Mouse (Mus musculus): ENCODE results near the gene Orc3. TPM values are rescaled to one million over a fixed set of nuclear protein-coding genes. Genes with fewer than 3 reads are reported as not detected.
A peak's percentile ranks its signal among the peaks of the same experiment; 100 is the strongest.

Gene Orc3
- polyA plus RNA-seq, 1 experiment from 2014 or later = 92.3 TPM

GRCm38 (mm10) chr4:34629956-34630355 is 15.2 kb upstream of the Orc3 start:
- Histone ChIP-seq H3K27ac (no peak overlapping the region), H3K4me1 (no peaks in the 10 kb centered on the region), H3K9me3 (replicated peaks) (no peaks in the 10 kb centered on the region), H3K36me3 (peaks cover 74% of the 10 kb centered on the region), H3K9ac (no peak overlapping the region), H3K4me2 (no peak overlapping the region), H3K4me3 (replicated peaks) (no peak overlapping the region), H3K27me3 (no peaks in the 10 kb centered on the region)
- no peak for ATAC-seq (replicated peaks; ENCODE audit: low FRiP score)
- 85% methylated on average over 1 of the region's 1 CpGs for WGBS

DNA sequence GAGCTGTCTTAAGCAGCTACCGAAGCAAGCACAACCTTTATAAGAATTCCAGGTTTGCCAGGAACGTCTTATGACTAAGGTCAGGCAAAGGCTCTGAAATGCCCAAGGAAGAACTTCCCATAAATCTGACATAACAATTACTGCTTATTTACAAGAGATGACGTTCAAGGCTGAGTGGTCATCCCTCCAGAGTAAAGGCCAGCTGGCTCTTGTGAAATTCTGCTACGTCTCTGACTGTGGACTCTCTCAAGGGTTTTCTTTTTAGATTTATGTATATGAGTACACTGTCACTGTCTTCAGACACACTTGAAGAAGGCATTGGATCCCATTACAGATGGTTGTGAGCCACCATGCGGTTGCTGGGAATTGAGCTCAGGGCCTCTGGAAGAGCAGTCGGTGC is 11.7 kb upstream of the Orc3 start:
- no peak overlapping the region for H3K9ac ChIP-seq
- no peak overlapping the region for H3K4me3 ChIP-seq (replicated peaks)
- no peak for ATAC-seq (replicated peaks; ENCODE audit: low FRiP score)
- no peak overlapping the region for H3K4me2 ChIP-seq
- H3K27ac ChIP-seq = no peak overlapping the region
- no peaks in the 10 kb centered on the region for H3K4me1 ChIP-seq
- H3K27me3 ChIP-seq = no peaks in the 10 kb centered on the region
- WGBS = 81% methylated on average over 6 of the region's 6 CpGs
- no peaks in the 10 kb centered on the region for H3K9me3 ChIP-seq (replicated peaks)
- peaks cover 74% of the 10 kb centered on the region for H3K36me3 ChIP-seq

- WGBS = 84% methylated on average over 4 of the region's 4 CpGs
Measured at GRCm38 (mm10) chr4:34625556-34625955, 10.8 kb upstream of the Orc3 start.

DNA sequence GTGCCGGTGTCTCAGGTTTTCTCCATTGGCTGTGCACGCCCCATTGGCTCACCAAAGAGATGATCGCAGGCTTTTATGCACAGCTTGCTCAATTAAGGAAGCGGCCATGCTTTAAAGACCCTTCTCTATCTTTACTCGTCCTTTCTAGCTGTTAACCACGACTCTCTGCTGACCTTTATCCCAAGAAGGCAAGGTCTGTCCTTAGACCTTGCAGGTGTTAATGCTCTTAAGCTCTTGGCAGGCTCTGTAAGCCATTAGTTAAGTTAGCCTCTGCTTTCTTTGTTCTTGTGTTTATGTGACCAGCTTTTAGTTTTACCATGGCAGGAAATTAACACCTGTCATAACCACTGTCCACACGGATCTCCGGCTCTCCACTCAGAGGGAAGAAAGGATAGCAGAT is 1.4 kb upstream of the Orc3 start:
- H3K36me3 ChIP-seq = peaks cover 5% of the 10 kb centered on the region; the same call in 1 of the 2 replicates
- peak overlapping the region; percentile 85 for H3K9ac ChIP-seq
- no peaks in the 10 kb centered on the region for H3K9me3 ChIP-seq (replicated peaks)
- no peaks in the 10 kb centered on the region for H3K27me3 ChIP-seq
- WGBS = 56% methylated on average over 8 of the region's 8 CpGs
- H3K27ac ChIP-seq = peak overlapping the region; percentile 96; the same call in 1 of the 2 replicates
- H3K4me1 ChIP-seq = peaks cover 26% of the 10 kb centered on the region
- H3K4me2 ChIP-seq = peak overlapping the region; percentile 81
- peak overlapping the region; percentile 89 for H3K4me3 ChIP-seq (replicated peaks)
- no peak for ATAC-seq (replicated peaks; ENCODE audit: low FRiP score)

More at GRCm38 (mm10) chr4:34625556-34625955, 10.8 kb upstream of the Orc3 start:
- no peaks in the 10 kb centered on the region for H3K27me3 ChIP-seq
- no peak overlapping the region for H3K4me2 ChIP-seq
- H3K4me1 ChIP-seq = no peaks in the 10 kb centered on the region
- no peak for ATAC-seq (replicated peaks; ENCODE audit: low FRiP score)
- H3K9me3 ChIP-seq (replicated peaks) = no peaks in the 10 kb centered on the region
- no peak overlapping the region for H3K4me3 ChIP-seq (replicated peaks)
- peaks cover 67% of the 10 kb centered on the region for H3K36me3 ChIP-seq
- H3K9ac ChIP-seq = no peak overlapping the region
- H3K27ac ChIP-seq = no peak overlapping the region

GRCm38 (mm10) chr4:34615303-34615702 is 559 bp upstream of the Orc3 start:
- peaks cover 5% of the 10 kb centered on the region; the same call in 1 of the 2 replicates for H3K36me3 ChIP-seq
- no peaks in the 10 kb centered on the region for H3K9me3 ChIP-seq (replicated peaks)
- peak overlapping the region; percentile 96 for H3K27ac ChIP-seq
- H3K4me2 ChIP-seq = peak overlapping the region; percentile 81
- peaks cover 26% of the 10 kb centered on the region for H3K4me1 ChIP-seq
- WGBS = under 1% methylated on average over 13 of the region's 13 CpGs
- H3K4me3 ChIP-seq (replicated peaks) = peak overlapping the region; percentile 89
- H3K9ac ChIP-seq = peak overlapping the region; percentile 85
- H3K27me3 ChIP-seq = no peaks in the 10 kb centered on the region
- ATAC-seq (replicated peaks; ENCODE audit: low FRiP score) = peak; percentile 40; the same call in 1 of the 2 replicates

- WGBS = 44% methylated on average over 6 of the region's 6 CpGs
- peak overlapping the region; percentile 89 for H3K4me3 ChIP-seq (replicated peaks)
Measured at GRCm38 (mm10) chr4:34613571-34614145, 1.1 kb downstream of the Orc3 start.

DNA sequence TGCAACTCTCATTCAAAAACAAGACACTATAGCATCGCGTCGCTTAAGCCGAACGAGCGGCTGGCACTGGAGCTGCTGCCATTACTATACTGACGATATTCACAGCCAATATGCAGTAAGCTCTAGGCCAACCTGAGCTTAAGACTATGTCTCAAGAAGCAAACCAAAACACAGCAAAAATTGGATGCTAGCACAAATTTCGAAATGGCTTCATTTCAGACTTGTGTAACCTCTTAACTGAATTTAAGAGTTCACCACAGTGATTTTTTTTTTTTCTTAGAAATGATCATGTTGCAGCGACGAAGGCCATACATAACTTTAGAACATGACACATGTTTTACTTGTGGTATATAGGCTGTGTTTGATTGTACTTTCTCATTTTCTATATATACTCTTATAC is 8.1 kb downstream of the Orc3 start:
- peaks cover 65% of the 10 kb centered on the region for H3K36me3 ChIP-seq
- no peak for ATAC-seq (replicated peaks; ENCODE audit: low FRiP score)
- H3K27ac ChIP-seq = no peak overlapping the region
- WGBS = 96% methylated on average over 10 of the region's 10 CpGs
- H3K27me3 ChIP-seq = no peaks in the 10 kb centered on the region
- H3K4me1 ChIP-seq = no peaks in the 10 kb centered on the region
- H3K9me3 ChIP-seq (replicated peaks) = no peaks in the 10 kb centered on the region
- H3K9ac ChIP-seq = no peak overlapping the region
- H3K4me3 ChIP-seq (replicated peaks) = no peak overlapping the region
- no peak overlapping the region for H3K4me2 ChIP-seq

More at GRCm38 (mm10) chr4:34613571-34614145, 1.1 kb downstream of the Orc3 start:
- no peaks in the 10 kb centered on the region for H3K9me3 ChIP-seq (replicated peaks)
- ATAC-seq (replicated peaks; ENCODE audit: low FRiP score) = no peak
- peak overlapping the region; percentile 81 for H3K4me2 ChIP-seq
- peaks cover 12% of the 10 kb centered on the region for H3K36me3 ChIP-seq
- peaks cover 26% of the 10 kb centered on the region for H3K4me1 ChIP-seq
- peak overlapping the region; percentile 85 for H3K9ac ChIP-seq
- H3K27ac ChIP-seq = no peak overlapping the region; the same call in 1 of the 2 replicates
- H3K27me3 ChIP-seq = no peaks in the 10 kb centered on the region

- H3K9me3 ChIP-seq (replicated peaks) = no peaks in the 10 kb centered on the region
- no peak overlapping the region for H3K4me3 ChIP-seq (replicated peaks)
- H3K9ac ChIP-seq = no peak overlapping the region
- peaks cover 79% of the 10 kb centered on the region for H3K36me3 ChIP-seq
- H3K27me3 ChIP-seq = no peaks in the 10 kb centered on the region
- no peaks in the 10 kb centered on the region for H3K4me1 ChIP-seq
- ATAC-seq (replicated peaks; ENCODE audit: low FRiP score) = no peak
- H3K4me2 ChIP-seq = no peak overlapping the region
- H3K27ac ChIP-seq = no peak overlapping the region
- WGBS = 96% methylated on average over 6 of the region's 6 CpGs
Measured at GRCm38 (mm10) chr4:34603123-34603522, 11.6 kb downstream of the Orc3 start.

GRCm38 (mm10) chr4:34584871-34585607 is 29.7 kb downstream of the Orc3 start:
- 0 out of 2 replicates have a peak, but pooled peaks cover 3% of the 10 kb centered on the region for H3K4me1 ChIP-seq
- no peaks in the 10 kb centered on the region for H3K9me3 ChIP-seq (replicated peaks)
- no peak overlapping the region for H3K4me2 ChIP-seq
- H3K9ac ChIP-seq = no peak overlapping the region
- WGBS = 63% methylated on average over 7 of the region's 7 CpGs
- H3K27me3 ChIP-seq = no peaks in the 10 kb centered on the region
- no peak for ATAC-seq (replicated peaks; ENCODE audit: low FRiP score)
- H3K4me3 ChIP-seq (replicated peaks) = no peak overlapping the region
- H3K27ac ChIP-seq = peak overlapping the region; percentile 22; the same call in 1 of the 2 replicates
- H3K36me3 ChIP-seq = peaks cover 69% of the 10 kb centered on the region

DNA sequence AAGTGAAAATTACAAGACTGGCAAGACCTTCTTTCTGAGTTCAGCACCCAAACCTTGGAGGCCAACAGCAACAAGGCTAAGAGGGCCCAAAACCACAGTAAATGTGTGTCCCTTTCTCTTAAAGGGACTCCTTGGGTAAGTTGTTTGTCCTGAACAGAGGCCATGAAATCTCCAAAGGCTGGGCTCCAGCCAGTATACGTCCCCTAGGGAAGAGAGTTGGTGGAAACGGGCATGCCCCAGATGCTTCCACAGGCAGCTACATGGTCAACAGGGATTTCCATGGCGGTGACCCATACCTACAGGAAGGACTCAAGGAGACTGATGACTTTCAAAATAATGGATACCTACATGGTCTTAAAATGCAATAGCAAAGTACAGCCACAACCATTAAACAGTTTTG is 31.3 kb downstream of the Orc3 start:
- peaks cover 75% of the 10 kb centered on the region for H3K36me3 ChIP-seq
- WGBS = 89% methylated on average over 3 of the region's 3 CpGs
- no peaks in the 10 kb centered on the region for H3K9me3 ChIP-seq (replicated peaks)
- H3K27ac ChIP-seq = no peak overlapping the region
- H3K27me3 ChIP-seq = no peaks in the 10 kb centered on the region
- no peak overlapping the region for H3K4me3 ChIP-seq (replicated peaks)
- no peak for ATAC-seq (replicated peaks; ENCODE audit: low FRiP score)
- H3K9ac ChIP-seq = no peak overlapping the region
- 0 out of 2 replicates have a peak, but pooled peaks cover 3% of the 10 kb centered on the region for H3K4me1 ChIP-seq
- H3K4me2 ChIP-seq = no peak overlapping the region

DNA sequence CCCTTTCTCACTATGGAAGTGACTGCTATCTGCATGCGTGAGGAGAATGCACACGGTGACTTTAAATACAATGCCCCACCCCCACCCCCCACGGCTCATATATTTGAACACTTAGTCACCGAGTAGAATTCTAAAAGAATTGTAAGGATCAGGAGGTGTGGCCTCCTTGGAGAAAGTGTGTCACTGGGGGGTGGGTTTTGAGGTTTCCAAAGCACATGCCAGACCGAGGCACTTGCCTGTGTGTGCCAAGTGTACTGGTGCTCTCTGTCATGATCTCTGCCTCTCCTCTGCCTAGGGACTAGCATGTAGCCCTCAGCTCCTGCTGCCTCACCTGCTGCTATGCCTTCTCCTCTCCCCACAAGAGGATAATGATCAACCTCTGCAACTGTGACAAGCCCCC is 32.3 kb downstream of the Orc3 start:
- Histone ChIP-seq H3K9ac (no peak overlapping the region), H3K4me1 (0 out of 2 replicates have a peak, but pooled peaks cover 3% of the 10 kb centered on the region), H3K4me3 (replicated peaks) (no peak overlapping the region), H3K9me3 (replicated peaks) (no peaks in the 10 kb centered on the region), H3K36me3 (peaks cover 79% of the 10 kb centered on the region), H3K27me3 (no peaks in the 10 kb centered on the region), H3K27ac (no peak overlapping the region), H3K4me2 (no peak overlapping the region)
- no peak for ATAC-seq (replicated peaks; ENCODE audit: low FRiP score)
- 72% methylated on average over 5 of the region's 5 CpGs for WGBS

DNA sequence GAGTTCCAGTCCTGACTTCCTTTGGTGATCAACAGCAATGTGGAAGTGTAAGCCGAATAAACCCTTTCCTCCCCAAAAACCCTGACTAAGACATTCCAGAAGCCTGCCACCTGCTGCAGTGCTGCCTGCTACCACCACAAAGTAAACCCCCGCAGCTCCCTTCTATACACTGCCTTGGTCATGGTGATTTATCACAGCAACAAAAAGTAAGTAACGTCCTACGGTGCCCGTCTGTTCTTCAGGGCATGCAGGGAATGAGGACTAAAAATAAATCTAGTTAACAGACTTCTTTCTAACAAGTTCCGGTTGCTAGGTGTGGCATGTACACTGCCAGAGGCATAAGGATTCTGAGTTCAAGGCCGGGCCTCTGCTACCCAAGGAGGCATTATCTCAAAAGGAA is 32.8 kb downstream of the Orc3 start:
- Histone ChIP-seq H3K27ac (no peak overlapping the region), H3K4me2 (no peak overlapping the region), H3K4me3 (replicated peaks) (no peak overlapping the region), H3K9me3 (replicated peaks) (no peaks in the 10 kb centered on the region), H3K36me3 (peaks cover 79% of the 10 kb centered on the region), H3K4me1 (0 out of 2 replicates have a peak, but pooled peaks cover 3% of the 10 kb centered on the region), H3K9ac (no peak overlapping the region), H3K27me3 (no peaks in the 10 kb centered on the region)
- WGBS = 55% methylated on average over 7 of the region's 7 CpGs
- ATAC-seq (replicated peaks; ENCODE audit: low FRiP score) = no peak

Data from kidney, embryonic 15.5 days (tissue).